Mouse (Mus musculus) neural tube, embryonic 13.5 days (tissue): ENCODE measurements around the gene Rex1bd. TPM values are rescaled to one million over a fixed set of nuclear protein-coding genes. Genes with fewer than 3 reads are reported as not detected.

Experiments used
- ATAC-seq: fragments of 200-750 bp; cut with Nextera tagmentation; 2 replicates; pipeline ENCODE4 v1.8.0; 2017; ENCODE audit warnings: low read depth, mild to moderate bottlenecking, moderate TSS enrichment, moderate library complexity
- H3K27ac ChIP-seq: fragments of 300-500 bp; sonication (generic); replicated peaks from 2 replicates; pipeline ENCODE4 v1.5.1; 2015; ENCODE audit warnings: moderate library complexity, mild to moderate bottlenecking, inconsistent platforms
- H3K27me3 ChIP-seq: fragments of 300-500 bp; sonication (generic); 2 replicates; pipeline ENCODE4 v1.6.1; 2015; ENCODE audit warnings: mild to moderate bottlenecking, inconsistent platforms
- H3K36me3 ChIP-seq: fragments of 300-500 bp; sonication (generic); 2 replicates; pipeline ENCODE4 v1.6.1; 2015; ENCODE audit warnings: mild to moderate bottlenecking, inconsistent platforms
- H3K4me1 ChIP-seq: fragments of 300-500 bp; sonication (generic); replicated peaks from 2 replicates; pipeline ENCODE4 v1.6.1; 2015; ENCODE audit warnings: inconsistent platforms
- H3K4me2 ChIP-seq: fragments of 300-500 bp; sonication (generic); 2 replicates; pipeline ENCODE4 v1.6.1; 2015; ENCODE audit warnings: inconsistent platforms, mild to moderate bottlenecking, moderate library complexity
- H3K4me3 ChIP-seq: fragments of 300-500 bp; sonication (generic); 2 replicates; pipeline ENCODE4 v1.5.1; 2015; ENCODE audit warnings: mild to moderate bottlenecking, inconsistent platforms
- H3K9ac ChIP-seq: fragments of 300-500 bp; sonication (generic); 2 replicates; pipeline ENCODE4 v1.6.1; 2015; ENCODE audit warnings: moderate library complexity, mild to moderate bottlenecking, inconsistent platforms
- H3K9me3 ChIP-seq: fragments of 300-500 bp; sonication (generic); 2 replicates; pipeline ENCODE4 v1.6.1; 2016; ENCODE audit warnings: inconsistent platforms
- WGBS: fragments of 180-500 bp; shearing (Covaris S2); methylation state at CpG from one replicate; pipeline ENCODE4 v1.1.7; 2015; 5-methylcytosine and 5-hydroxymethylcytosine counted together
- polyA plus RNA-seq: library from polyadenylated mRNA; unstranded; fragments of >200 nt; fragmentation: Nextera tagmentation; extraction: Ambion mirVana; gene quantifications from 2 replicates; pipeline ENCODE4 v1.2.1, GENCODE M21; 2015

Rex1bd gene
- 143 and 153 TPM in 2 replicates for polyA plus RNA-seq

DNA sequence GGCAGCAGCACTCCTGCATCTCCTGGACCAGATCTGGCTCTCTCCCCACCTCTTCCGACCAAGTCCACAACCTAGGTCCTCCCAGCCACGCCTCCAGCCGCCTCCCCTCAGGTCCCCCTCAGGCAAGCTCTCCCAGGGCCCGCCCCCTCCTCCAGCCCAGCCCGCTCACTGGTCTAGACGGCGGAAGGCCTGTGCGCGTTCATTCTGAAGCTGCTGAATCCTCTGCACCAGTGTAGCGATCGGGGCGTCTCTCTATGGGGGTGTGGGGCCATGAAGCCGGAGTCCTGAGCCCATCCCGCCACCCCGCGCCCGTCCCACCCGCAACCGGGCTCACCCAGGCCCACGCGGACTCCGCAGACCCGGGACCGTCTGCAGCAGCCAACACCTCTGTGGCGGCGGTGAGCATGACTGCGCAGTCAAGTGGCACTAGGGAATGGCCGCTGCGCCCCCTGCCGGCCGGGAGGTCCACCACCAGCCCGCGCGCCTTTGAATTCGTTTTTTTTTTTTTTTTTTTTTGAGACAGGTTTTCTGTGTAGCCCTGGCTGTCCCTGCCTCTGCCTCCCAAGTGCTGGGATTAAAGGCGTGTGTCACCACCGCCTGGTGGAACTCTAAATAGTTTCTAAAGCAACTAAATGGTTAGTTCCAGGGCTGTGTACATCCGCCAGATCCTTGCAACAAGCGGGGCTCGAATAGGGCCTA lies at the start of gene Rex1bd:
Gene Rex1bd, minus strand, starts transcription at position 425 of the 699 bp plus-strand sequence.
- peak; percentile 82 for ATAC-seq
- Histone ChIP-seq H3K9ac (peak within 1 kb of the TSS; percentile 96), H3K36me3 (peaks cover 20% of the 10 kb centered on the region), H3K9me3 (no peaks in the 10 kb centered on the region), H3K4me2 (peak within 1 kb of the TSS; percentile 86), H3K27ac (peak within 1 kb of the TSS; percentile 96), H3K4me1 (peaks cover 72% of the 10 kb centered on the region), H3K4me3 (peak within 1 kb of the TSS; percentile 74), H3K27me3 (peaks cover 27% of the 10 kb centered on the region)
- 3% methylated on average over 40 of the region's 40 CpGs for WGBS

GRCm38 (mm10) chr8:70555079-70555747 lies 48.7 kb upstream of the Rex1bd start:
- H3K27me3 ChIP-seq, result no peaks in the 10 kb centered on the region
- H3K9me3 ChIP-seq, result no peaks in the 10 kb centered on the region
- no peak overlapping the region for H3K27ac ChIP-seq
- no peak overlapping the region for H3K9ac ChIP-seq
- WGBS, result 91% methylated on average over 4 of the region's 4 CpGs
- H3K4me1 ChIP-seq, result peaks cover 34% of the 10 kb centered on the region
- no peak for ATAC-seq
- no peaks in the 10 kb centered on the region for H3K36me3 ChIP-seq
- H3K4me3 ChIP-seq, result no peak overlapping the region
- no peak overlapping the region for H3K4me2 ChIP-seq

GRCm38 (mm10) chr8:70553740-70554139 lies 47.2 kb upstream of the Rex1bd start:
- Histone ChIP-seq H3K9ac (no peak overlapping the region), H3K27ac (peak overlapping the region; percentile 54), H3K27me3 (no peaks in the 10 kb centered on the region), H3K4me3 (no peak overlapping the region), H3K4me2 (no peak overlapping the region), H3K4me1 (peaks cover 34% of the 10 kb centered on the region), H3K36me3 (no peaks in the 10 kb centered on the region), H3K9me3 (no peaks in the 10 kb centered on the region)
- no peak for ATAC-seq

DNA sequence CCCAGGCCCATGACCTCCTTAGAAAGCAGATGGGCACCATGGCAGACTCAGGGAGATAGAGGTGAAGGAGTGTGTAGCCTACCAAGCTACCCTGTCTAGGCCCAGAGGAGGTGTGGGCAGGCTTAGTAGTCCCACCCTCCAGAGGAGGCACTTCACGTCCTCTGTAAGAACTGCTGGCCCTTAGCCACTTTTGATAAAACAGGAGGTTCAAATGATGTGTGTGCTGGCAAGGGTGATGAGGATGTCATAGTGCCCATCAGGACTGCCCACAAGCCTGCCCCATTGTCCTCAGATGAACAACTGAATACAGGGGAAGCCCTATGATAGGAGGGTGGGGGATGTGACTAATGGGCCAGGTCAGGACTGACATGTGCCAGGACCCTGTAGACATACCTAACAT lies 46.3 kb upstream of the Rex1bd start:
- no peak overlapping the region for H3K27ac ChIP-seq

GRCm38 (mm10) chr8:70551558-70552161 lies 45.1 kb upstream of the Rex1bd start:
- Histone ChIP-seq H3K4me3 (no peak overlapping the region), H3K4me2 (no peak overlapping the region), H3K36me3 (no peaks in the 10 kb centered on the region), H3K27me3 (no peaks in the 10 kb centered on the region), H3K4me1 (peaks cover 27% of the 10 kb centered on the region), H3K27ac (0 out of 2 replicates have a peak overlapping the region, but pooled peaks have one; percentile 1), H3K9me3 (no peaks in the 10 kb centered on the region), H3K9ac (no peak overlapping the region)
- no peak for ATAC-seq
- 75% methylated on average over 3 of the region's 3 CpGs for WGBS

More for the DNA sequence above, 46.3 kb upstream of the Rex1bd start:
- Histone ChIP-seq H3K27me3 (no peaks in the 10 kb centered on the region), H3K4me3 (no peak overlapping the region), H3K4me2 (no peak overlapping the region), H3K9me3 (no peaks in the 10 kb centered on the region), H3K4me1 (peaks cover 34% of the 10 kb centered on the region), H3K36me3 (no peaks in the 10 kb centered on the region), H3K9ac (no peak overlapping the region)
- no peak for ATAC-seq
- WGBS, result 61% methylated on average over 1 of the region's 1 CpGs

DNA sequence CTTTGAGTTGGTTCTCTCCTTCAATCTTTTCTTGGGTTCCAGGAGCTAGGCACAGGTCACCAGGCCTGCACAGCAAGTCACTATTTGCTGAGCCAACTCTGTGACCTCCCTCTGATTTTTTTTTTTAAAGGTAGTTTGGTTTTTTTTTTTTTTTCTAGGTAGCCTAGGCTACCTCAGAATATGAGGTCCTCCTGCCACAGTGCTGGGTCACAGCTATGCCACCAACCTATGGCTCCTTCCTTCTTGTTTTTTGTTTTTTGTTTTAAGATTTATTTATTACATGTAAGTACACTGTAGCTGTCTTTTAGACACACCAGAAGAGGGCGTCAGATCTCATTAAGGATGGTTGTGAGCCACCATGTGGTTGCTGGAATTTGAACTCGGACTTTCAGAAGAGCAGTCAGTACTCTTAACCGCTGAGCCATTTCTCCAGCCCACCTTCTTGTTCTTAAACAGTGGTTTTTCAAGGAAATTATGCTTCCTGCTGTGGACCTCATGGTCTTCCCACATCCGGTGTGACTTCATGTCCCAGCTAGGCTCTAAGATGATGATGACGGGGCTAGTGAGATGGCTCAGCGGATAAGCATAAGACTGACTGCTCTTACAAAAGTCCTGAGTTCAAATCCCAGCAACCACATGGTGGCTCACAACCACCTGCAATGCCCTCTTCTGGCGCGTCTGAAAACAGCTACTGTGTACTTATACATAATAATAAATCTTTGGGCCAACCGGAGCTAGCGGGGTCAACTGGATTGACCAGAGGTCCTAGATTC lies 43.0 kb upstream of the Rex1bd start:
- no peak overlapping the region for H3K9ac ChIP-seq
- no peak for ATAC-seq
- H3K4me2 ChIP-seq, result no peak overlapping the region
- peaks cover 32% of the 10 kb centered on the region for H3K4me1 ChIP-seq
- H3K36me3 ChIP-seq, result no peaks in the 10 kb centered on the region
- H3K4me3 ChIP-seq, result no peak overlapping the region
- no peaks in the 10 kb centered on the region for H3K9me3 ChIP-seq
- WGBS, result 91% methylated on average over 10 of the region's 10 CpGs
- H3K27ac ChIP-seq, result no peak overlapping the region
- no peaks in the 10 kb centered on the region for H3K27me3 ChIP-seq

DNA sequence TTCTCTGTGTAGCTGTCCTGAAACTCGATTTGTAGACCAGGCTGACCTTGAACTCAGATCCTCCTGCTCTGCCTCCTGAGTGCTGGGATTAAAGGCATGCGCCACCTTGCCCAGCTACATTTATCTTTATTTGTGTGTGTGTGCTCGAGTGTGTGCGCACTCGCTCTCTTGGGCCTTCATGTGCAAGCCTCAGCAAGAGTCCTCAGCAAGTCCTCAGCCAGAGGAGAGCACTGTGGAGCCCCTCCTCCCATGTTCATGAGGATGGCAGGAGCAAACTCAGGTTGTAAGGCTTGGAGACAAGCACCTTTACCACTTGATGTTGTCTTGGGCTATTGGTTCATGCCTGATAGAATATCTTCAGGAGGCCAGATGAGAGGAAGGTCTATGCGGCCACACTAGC lies 41.2 kb upstream of the Rex1bd start:
- no peak overlapping the region for H3K4me2 ChIP-seq
- no peaks in the 10 kb centered on the region for H3K9me3 ChIP-seq
- no peak overlapping the region for H3K27ac ChIP-seq
- no peaks in the 10 kb centered on the region for H3K27me3 ChIP-seq
- no peak for ATAC-seq
- H3K4me3 ChIP-seq, result no peak overlapping the region
- H3K4me1 ChIP-seq, result peaks cover 26% of the 10 kb centered on the region
- no peaks in the 10 kb centered on the region for H3K36me3 ChIP-seq
- H3K9ac ChIP-seq, result no peak overlapping the region
- 88% methylated on average over 6 of the region's 6 CpGs for WGBS

GRCm38 (mm10) chr8:70546412-70546811 lies 39.9 kb upstream of the Rex1bd start:
- Histone ChIP-seq H3K27ac (no peak overlapping the region), H3K9ac (no peak overlapping the region), H3K4me3 (no peak overlapping the region), H3K36me3 (no peaks in the 10 kb centered on the region), H3K4me2 (no peak overlapping the region), H3K4me1 (peaks cover 28% of the 10 kb centered on the region), H3K9me3 (no peaks in the 10 kb centered on the region), H3K27me3 (no peaks in the 10 kb centered on the region)
- WGBS, result 92% methylated on average over 4 of the region's 4 CpGs
- no peak for ATAC-seq

GRCm38 (mm10) chr8:70544200-70544687 lies 37.7 kb upstream of the Rex1bd start:
- Histone ChIP-seq H3K4me3 (no peak overlapping the region), H3K4me1 (peaks cover 43% of the 10 kb centered on the region), H3K27ac (no peak overlapping the region), H3K9me3 (no peaks in the 10 kb centered on the region), H3K9ac (0 out of 2 replicates have a peak overlapping the region, but pooled peaks have one; percentile 22), H3K4me2 (no peak overlapping the region), H3K27me3 (no peaks in the 10 kb centered on the region), H3K36me3 (no peaks in the 10 kb centered on the region)
- 73% methylated on average over 6 of the region's 6 CpGs for WGBS
- no peak for ATAC-seq

- no peaks in the 10 kb centered on the region for H3K9me3 ChIP-seq
- ATAC-seq, result no peak
- H3K36me3 ChIP-seq, result peaks cover 15% of the 10 kb centered on the region
- H3K9ac ChIP-seq, result peak overlapping the region; percentile 80; the same call in 1 of the 2 replicates
- H3K4me2 ChIP-seq, result peak overlapping the region; percentile 97
- H3K27ac ChIP-seq, result no peak overlapping the region
- WGBS, result 87% methylated on average over 5 of the region's 5 CpGs
- H3K4me1 ChIP-seq, result peaks cover 47% of the 10 kb centered on the region
- peak overlapping the region; percentile 73 for H3K4me3 ChIP-seq
- H3K27me3 ChIP-seq, result no peaks in the 10 kb centered on the region
Observed at GRCm38 (mm10) chr8:70541081-70541480, 34.5 kb upstream of the Rex1bd start.

- no peak overlapping the region for H3K27ac ChIP-seq
- peaks cover 47% of the 10 kb centered on the region for H3K4me1 ChIP-seq
- 60% methylated on average over 7 of the region's 7 CpGs for WGBS
Observed at GRCm38 (mm10) chr8:70540507-70541071, 34.0 kb upstream of the Rex1bd start.

More at GRCm38 (mm10) chr8:70540507-70541071, 34.0 kb upstream of the Rex1bd start:
- Histone ChIP-seq H3K4me3 (peak overlapping the region; percentile 73), H3K9ac (peak overlapping the region; percentile 80), H3K27me3 (no peaks in the 10 kb centered on the region), H3K4me2 (peak overlapping the region; percentile 97), H3K36me3 (peaks cover 19% of the 10 kb centered on the region), H3K9me3 (no peaks in the 10 kb centered on the region)
- ATAC-seq, result no peak
